Mouse (Mus musculus) erythroblast, embryonic 14.5 days (primary cell): ENCODE results near the gene Dcaf5. TPM values are rescaled to one million over a fixed set of nuclear protein-coding genes. Genes with fewer than 3 reads are reported as not detected.
"Not testable (repeated sequence)": the region's sequence is repeated elsewhere in the genome, so short reads cannot be mapped to it uniquely, and the experiment has no call there.

Experiments used
- H3K27me3 ChIP-seq: 2 replicates; pipeline ENCODE4 v1.6.1; 2012; ENCODE audit warnings: inconsistent platforms; ENCODE audit not compliant: control insufficient read depth
- H3K36me3 ChIP-seq: 2 replicates; pipeline ENCODE4 v1.6.1; 2012; ENCODE audit warnings: mild to moderate bottlenecking, inconsistent platforms; ENCODE audit not compliant: control insufficient read depth
- H3K4me1 ChIP-seq: 2 replicates; pipeline ENCODE4 v1.6.1; 2012; ENCODE audit warnings: inconsistent platforms; ENCODE audit not compliant: control insufficient read depth
- H3K4me3 ChIP-seq: replicated peaks from 2 replicates; pipeline ENCODE3; 2012; ENCODE audit warnings: moderate library complexity, mild to moderate bottlenecking, inconsistent platforms
- H3K9me3 ChIP-seq: 2 replicates; pipeline ENCODE4 v1.6.1; 2012; ENCODE audit warnings: low read length, inconsistent platforms, mixed read lengths; ENCODE audit not compliant: control insufficient read depth
- GATA1 ChIP-seq: IDR thresholded peaks from 2 replicates; pipeline ENCODE4 v1.6.1; 2012; ENCODE audit warnings: low read length, inconsistent platforms, mixed read lengths
- TAL1 ChIP-seq: IDR thresholded peaks from 3 replicates; pipeline ENCODE4 v1.6.1; 2012; ENCODE audit warnings: low read length, inconsistent platforms, mixed read lengths
- polyA plus RNA-seq: library from polyadenylated mRNA; stranded (reverse); fragments of >175 nt; gene quantifications from 2 replicates; pipeline ENCODE4 v1.2.3, GENCODE M21; 2012

The Dcaf5 gene
- polyA plus RNA-seq = 0.12 and 0.19 TPM in 2 replicates

- Histone ChIP-seq H3K36me3 (peaks cover 2% of the 10 kb centered on the region; the same call in 1 of the 2 replicates), H3K27me3 (peaks cover 5% of the 10 kb centered on the region), H3K4me1 (peaks cover 30% of the 10 kb centered on the region), H3K4me3 (peak within 1 kb of the TSS; percentile 84), H3K9me3 (no peaks in the 10 kb centered on the region)
- TF ChIP-seq GATA1 = no peak
- TF ChIP-seq TAL1 = no peak
Observed at GRCm38 (mm10) chr12:80436336-80436976, at the start of gene Dcaf5. TSS of gene Dcaf5 (minus strand) at chr12:80436601.

DNA sequence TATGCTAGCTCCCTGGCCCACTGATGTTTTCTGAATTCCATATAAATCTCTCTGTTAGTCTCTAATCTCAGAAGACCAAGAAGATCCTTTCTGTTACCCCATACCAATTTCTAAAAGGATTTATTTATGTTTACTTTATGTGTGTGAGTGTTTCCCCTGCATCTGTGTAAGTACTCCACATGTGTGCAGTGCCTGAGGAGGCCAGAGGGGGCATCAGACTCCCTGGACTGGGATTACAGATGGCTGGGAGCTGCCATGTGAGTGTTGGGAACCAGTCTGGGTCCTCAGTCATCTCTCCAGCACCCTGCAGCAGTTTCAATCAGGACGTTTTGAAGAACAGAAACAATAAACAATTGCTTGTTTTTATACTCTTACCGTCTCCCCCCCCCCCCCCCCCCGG, 47.0 kb upstream of the Dcaf5 start:
- Histone ChIP-seq H3K4me1 (no peaks in the 10 kb centered on the region), H3K36me3 (no peaks in the 10 kb centered on the region; the same call in 1 of the 2 replicates), H3K27me3 (no peaks in the 10 kb centered on the region), H3K4me3 (no peak overlapping the region), H3K9me3 (no peaks in the 10 kb centered on the region)
- TF ChIP-seq GATA1 (no peak), TAL1 (no peak)

GRCm38 (mm10) chr12:80479986-80480385, 43.6 kb upstream of the Dcaf5 start:
- TF ChIP-seq GATA1 (no peak), TAL1 (no peak)
- peaks cover 2% of the 10 kb centered on the region for H3K36me3 ChIP-seq
- H3K4me1 ChIP-seq = no peaks in the 10 kb centered on the region
- H3K9me3 ChIP-seq = no peaks in the 10 kb centered on the region
- H3K27me3 ChIP-seq = no peaks in the 10 kb centered on the region
- H3K4me3 ChIP-seq = no peak overlapping the region

DNA sequence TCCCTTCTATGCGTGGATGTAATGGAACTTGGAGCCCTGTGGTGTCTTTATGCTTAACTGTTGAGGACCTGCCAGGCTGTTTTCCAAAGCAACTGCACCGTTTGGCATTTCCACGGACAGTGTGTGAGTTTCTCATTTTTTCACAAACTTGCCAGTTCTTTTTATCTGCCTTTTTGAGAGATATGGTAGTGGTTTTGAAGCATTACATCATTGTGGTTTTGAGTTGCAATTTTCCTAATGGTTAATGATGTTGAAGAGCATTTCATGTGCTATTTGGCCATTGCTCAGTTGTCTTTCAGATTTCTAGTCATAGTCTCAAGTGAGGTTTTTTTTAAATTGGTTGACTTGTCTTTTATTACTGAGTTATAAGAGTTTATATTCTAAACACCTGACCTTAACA, 37.3 kb upstream of the Dcaf5 start:
- TF ChIP-seq GATA1 = no peak
- no peak for TF ChIP-seq TAL1
- Histone ChIP-seq H3K4me3 (no peak overlapping the region), H3K27me3 (no peaks in the 10 kb centered on the region), H3K9me3 (no peaks in the 10 kb centered on the region), H3K4me1 (peaks cover 5% of the 10 kb centered on the region), H3K36me3 (peaks cover 2% of the 10 kb centered on the region)

DNA sequence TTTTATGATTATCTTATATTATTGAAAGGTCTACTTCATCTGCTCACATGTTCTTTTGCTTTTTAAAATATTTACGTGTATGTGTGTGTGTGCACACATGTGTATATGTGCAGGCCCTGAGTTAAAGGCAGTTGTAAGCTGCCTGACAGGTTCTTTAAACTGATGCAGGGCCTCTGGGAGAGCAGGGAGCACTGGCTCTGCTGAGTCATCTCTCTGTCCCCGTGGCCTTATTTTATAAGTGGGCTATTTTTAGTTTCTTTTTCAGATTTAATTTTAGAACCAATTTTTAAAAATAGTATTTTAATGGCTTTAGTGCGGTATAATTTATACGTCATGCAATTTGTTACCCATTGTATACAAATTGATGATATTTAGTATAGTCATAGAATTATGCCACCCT, 35.5 kb upstream of the Dcaf5 start:
- H3K9me3 ChIP-seq = no peaks in the 10 kb centered on the region
- H3K27me3 ChIP-seq = no peaks in the 10 kb centered on the region
- H3K36me3 ChIP-seq = peaks cover 2% of the 10 kb centered on the region
- H3K4me3 ChIP-seq = no peak overlapping the region
- no peak for TF ChIP-seq GATA1
- TF ChIP-seq TAL1 = no peak
- H3K4me1 ChIP-seq = peaks cover 5% of the 10 kb centered on the region

- no peak for TF ChIP-seq TAL1
- no peak for TF ChIP-seq GATA1
- no peak overlapping the region for H3K4me3 ChIP-seq
- H3K9me3 ChIP-seq = no peaks in the 10 kb centered on the region
- H3K36me3 ChIP-seq = no peaks in the 10 kb centered on the region
- H3K27me3 ChIP-seq = no peaks in the 10 kb centered on the region
- H3K4me1 ChIP-seq = peaks cover 7% of the 10 kb centered on the region
Observed at GRCm38 (mm10) chr12:80470206-80470605, 33.8 kb upstream of the Dcaf5 start.

DNA sequence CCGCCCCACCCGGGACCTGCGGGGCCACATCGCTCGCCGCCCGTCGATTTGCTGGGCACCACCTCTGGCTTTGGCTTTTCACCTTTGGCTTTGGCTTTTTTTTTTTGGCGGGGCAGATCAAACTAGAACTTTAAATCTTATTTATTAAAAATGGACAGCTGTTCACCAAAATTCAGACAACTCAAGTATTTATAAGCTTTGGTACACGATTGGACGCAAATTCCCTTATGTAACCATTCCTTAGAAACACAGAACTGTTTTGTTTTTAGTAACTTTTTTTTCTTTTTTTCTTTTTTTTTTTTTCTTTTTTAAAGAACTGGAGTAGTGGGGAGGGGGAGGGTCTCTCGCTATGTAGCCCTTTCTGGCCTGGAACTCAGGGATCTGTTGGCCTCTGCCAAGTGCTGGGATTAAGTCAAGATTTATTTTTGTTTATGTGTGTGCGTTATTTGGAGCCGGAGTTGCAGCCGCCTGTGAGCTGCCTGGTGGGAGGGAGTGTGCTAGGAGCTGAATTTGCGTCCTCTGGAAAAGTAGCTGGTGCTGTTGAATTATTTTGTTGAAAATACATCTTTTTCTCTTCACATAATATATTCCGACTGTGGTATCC, 27.4 kb upstream of the Dcaf5 start:
- peaks cover 19% of the 10 kb centered on the region for H3K4me1 ChIP-seq
- TF ChIP-seq TAL1 (no peak), GATA1 (no peak)
- H3K36me3 ChIP-seq = no peaks in the 10 kb centered on the region
- H3K27me3 ChIP-seq = peaks cover 5% of the 10 kb centered on the region; the same call in 1 of the 2 replicates
- no peaks in the 10 kb centered on the region for H3K9me3 ChIP-seq
- H3K4me3 ChIP-seq = peak overlapping the region; percentile 93

- Histone ChIP-seq H3K36me3 (no peaks in the 10 kb centered on the region), H3K27me3 (peaks cover 5% of the 10 kb centered on the region; the same call in 1 of the 2 replicates), H3K4me3 (peak within 1 kb of the TSS; percentile 93), H3K4me1 (peaks cover 19% of the 10 kb centered on the region), H3K9me3 (no peaks in the 10 kb centered on the region)
- no peak for TF ChIP-seq GATA1
Observed at GRCm38 (mm10) chr12:80462942-80463651, 26.7 kb upstream of the Dcaf5 start, which contains the start of gene Exd2. TSS of gene Exd2 (plus strand) at chr12:80463095.

DNA sequence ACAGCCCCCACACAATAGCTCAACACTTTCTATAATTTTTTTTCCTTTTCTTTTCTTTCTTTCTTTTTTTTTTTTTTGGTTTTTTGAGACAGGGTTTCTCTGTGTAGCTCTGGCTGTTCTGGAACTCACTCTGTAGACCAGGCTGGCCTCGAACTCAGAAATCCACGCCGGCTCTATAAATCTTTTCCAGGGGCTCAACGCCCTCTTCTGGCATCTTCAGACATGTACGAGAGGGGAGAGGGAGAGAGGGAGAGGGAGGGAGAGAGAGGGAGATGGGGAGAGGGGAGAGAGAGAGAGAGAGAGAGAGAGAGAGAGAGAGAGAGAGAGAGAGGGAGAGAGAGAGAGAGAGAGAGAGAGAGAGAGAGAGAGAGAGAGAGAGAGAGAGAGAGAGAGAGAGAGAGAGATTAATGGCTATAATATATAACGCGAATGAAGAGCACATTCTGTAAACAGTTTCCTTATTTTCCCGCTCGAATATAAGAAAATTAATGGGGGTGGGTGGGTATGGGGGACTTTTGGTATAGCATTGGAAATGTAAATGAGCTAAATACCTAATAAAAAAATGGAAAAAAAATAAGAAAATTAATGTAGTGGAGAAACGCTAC, 26.0 kb upstream of the Dcaf5 start:
- H3K27me3 ChIP-seq, H3K36me3 ChIP-seq, H3K9me3 ChIP-seq: not testable (repeated sequence)
- Histone ChIP-seq H3K4me1 (peaks cover 19% of the 10 kb centered on the region), H3K4me3 (peak overlapping the region; percentile 93)
